Mouse (Mus musculus): ENCODE results near the gene Cngb1. TPM values are rescaled to one million over a fixed set of nuclear protein-coding genes. Genes with fewer than 3 reads are reported as not detected.

Cngb1 gene
- polyA plus RNA-seq (2012; rRNA removed) = 1.9 and 2.4 TPM in 2 replicates

DNA sequence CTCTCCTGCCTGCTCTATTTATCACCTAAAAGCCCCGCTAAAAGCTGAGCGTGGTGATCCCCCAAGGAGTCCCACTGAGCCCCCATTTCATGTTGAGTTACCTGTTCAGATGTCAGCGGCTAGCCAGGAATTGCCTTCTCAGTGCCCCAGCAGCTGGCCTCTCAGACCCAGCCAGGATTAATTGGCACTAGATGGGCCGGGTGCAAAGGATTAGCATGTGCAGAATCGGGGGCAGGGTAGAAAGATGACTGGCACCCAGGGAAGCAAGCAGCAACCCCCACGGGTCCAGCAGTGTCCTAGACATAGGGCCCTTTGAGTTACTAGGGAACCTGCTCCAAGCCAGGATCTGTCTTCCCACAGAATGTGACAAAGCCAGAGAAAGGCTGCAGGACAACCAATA is at the start of gene Cngb1:
Gene Cngb1 (minus strand): TSS at position 155 of the 400 bp plus-strand sequence.
- TF ChIP-seq CTCF (IDR thresholded peaks at IDR 0.05; ENCODE audit: insufficient read depth, low read length) (no peak), POLR2A (IDR thresholded peaks at IDR 0.05; ENCODE audit: borderline replicate concordance, extremely low read depth, low read depth, low read length) (no peak)
- Histone ChIP-seq H3K4me1 (ENCODE audit: control insufficient read depth, insufficient read depth, low read length) (no peaks in the 10 kb centered on the region), H3K4me3 (replicated peaks; ENCODE audit: extremely low read depth, low read depth, low read length) (no peak within 1 kb of the TSS)
- WGBS = 63% methylated on average over 6 of the region's 6 CpGs
- DNase-seq = no peak

DNA sequence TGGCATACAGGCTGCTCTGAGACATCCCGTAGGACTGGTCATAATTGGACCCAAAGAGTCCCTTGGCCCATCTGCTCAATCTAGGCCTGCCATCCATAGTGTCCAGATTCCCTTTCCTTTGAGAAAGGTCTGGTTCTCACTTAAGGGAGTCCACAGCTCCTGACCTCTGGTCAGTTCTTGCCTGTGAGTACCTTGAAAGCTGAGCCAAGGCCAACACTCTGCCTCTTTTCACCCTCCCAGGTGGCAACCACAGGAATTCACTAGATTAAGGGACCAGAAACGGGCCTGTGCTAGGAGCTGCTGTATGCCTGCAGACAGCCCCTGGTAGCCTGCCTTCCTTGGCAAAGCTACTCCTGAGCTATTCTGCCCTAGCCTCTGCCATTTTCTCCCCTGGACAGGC is 48.2 kb upstream of the Cngb1 start:
- TF ChIP-seq CTCF (IDR thresholded peaks at IDR 0.05; ENCODE audit: insufficient read depth, low read length) (no peak), POLR2A (IDR thresholded peaks at IDR 0.05; ENCODE audit: borderline replicate concordance, extremely low read depth, low read depth, low read length) (no peak)
- H3K4me1 ChIP-seq (ENCODE audit: control insufficient read depth, insufficient read depth, low read length) = peaks cover 18% of the 10 kb centered on the region
- peak; percentile 46 for DNase-seq
- 72% methylated on average over 2 of the region's 2 CpGs for WGBS
- H3K4me3 ChIP-seq (replicated peaks; ENCODE audit: extremely low read depth, low read depth, low read length) = no peak overlapping the region

DNA sequence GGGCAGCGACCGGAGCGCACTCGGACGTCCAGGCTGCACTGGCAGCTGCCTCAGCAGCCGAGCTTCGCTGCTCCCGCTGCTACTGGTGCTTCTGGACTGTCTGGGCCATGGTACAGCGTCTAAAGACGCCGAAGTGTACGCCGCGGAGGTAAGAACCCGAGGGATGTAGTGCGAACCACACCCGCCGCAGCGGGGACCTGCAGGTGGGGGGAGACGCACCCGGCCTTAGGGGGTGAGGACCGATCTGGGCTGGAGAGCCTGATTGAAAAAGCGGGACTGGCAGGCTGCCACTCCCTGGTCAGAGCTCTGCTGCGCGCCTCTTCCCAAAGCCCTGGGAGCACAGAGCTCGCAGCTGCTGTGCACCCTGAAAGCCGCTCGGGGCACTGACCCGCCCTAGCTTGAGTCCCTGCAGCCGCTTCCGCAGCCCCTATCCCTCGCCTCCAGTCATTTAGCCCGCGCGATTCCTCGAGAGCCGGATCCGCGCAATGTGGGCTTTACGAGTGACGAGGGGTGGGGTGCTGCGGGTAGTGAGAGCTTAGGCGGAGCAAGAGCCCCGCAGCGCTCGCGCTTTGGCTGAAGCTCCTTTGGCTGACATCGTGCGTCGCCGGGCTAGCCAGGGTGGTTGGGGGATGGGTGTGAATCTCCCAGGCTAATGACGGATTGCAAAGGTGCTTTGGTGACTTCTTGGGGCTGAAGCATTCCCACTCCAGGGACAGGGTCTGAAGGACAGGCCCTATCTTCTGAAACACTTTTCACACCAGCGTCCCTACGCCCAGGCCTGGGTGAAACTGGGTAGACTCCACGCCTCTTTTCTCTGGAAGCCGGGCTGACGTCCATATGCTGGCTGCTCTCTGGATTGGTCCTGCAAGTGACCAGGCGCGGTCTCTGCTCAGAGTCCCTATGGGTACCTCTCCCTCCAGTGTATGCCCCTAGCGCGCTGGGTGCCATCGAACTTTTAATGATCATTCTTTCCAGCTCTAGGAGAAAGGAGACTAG is 46.8 kb upstream of the Cngb1 start:
- peak; percentile 63 for DNase-seq
- H3K4me3 ChIP-seq (replicated peaks; ENCODE audit: extremely low read depth, low read depth, low read length) = peak overlapping the region; percentile 60
- 5% methylated on average over 62 of the region's 62 CpGs for WGBS
- TF ChIP-seq CTCF (IDR thresholded peaks at IDR 0.05; ENCODE audit: insufficient read depth, low read length) = no peak
- TF ChIP-seq POLR2A (IDR thresholded peaks at IDR 0.05; ENCODE audit: borderline replicate concordance, extremely low read depth, low read depth, low read length) = 0 out of 2 replicates have a peak, but pooled peaks have one; percentile 29
- peaks cover 21% of the 10 kb centered on the region for H3K4me1 ChIP-seq (ENCODE audit: control insufficient read depth, insufficient read depth, low read length)

DNA sequence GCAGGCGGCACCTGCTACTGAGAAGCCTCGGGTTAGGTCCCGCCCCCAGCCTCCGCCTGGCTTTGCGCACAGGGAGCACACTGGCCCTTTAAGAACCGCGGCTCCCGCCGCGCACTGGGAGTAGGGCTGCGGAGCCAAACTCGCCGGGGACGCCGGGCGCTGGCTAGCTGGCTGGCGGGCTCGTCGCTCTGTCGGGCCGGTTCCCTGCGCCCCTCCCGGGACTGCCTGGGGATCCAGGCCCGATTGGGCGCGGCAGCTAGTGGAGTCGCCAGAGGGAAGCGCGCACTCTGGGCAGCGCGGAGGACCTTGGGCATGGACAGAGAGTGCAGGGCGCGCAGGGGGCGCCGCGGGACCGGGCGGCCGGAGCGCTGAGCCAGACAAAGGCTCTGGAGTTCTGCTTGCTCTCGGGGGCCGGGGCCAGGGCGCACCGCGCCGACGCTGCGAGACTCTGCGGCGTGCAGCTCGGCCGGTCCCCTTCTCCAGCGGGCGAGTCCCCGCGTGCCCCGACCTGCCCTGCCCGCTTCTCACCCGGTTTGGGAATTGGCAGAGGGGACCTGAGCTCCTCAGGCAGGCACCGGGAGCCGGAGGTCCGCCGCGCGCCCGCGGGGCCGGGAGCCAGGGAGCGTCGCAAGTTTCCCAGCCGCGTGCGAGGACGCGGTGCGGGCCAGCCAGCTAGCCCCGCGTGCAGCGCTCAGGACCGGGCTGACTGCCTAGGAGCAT is 45.9 kb upstream of the Cngb1 start, which contains the start of gene Mmp15:
Gene Mmp15 (plus strand): TSS at position 118 of the 720 bp plus-strand sequence.
- under 1% methylated on average over 80 of the region's 80 CpGs for WGBS
- TF ChIP-seq CTCF (IDR thresholded peaks at IDR 0.05; ENCODE audit: insufficient read depth, low read length) (no peak), POLR2A (IDR thresholded peaks at IDR 0.05; ENCODE audit: borderline replicate concordance, extremely low read depth, low read depth, low read length) (peak; percentile 64; the same call in 1 of the 2 replicates)
- peak within 1 kb of the TSS; percentile 60 for H3K4me3 ChIP-seq (replicated peaks; ENCODE audit: extremely low read depth, low read depth, low read length)
- peak; percentile 84 for DNase-seq
- peaks cover 18% of the 10 kb centered on the region for H3K4me1 ChIP-seq (ENCODE audit: control insufficient read depth, insufficient read depth, low read length)

DNA sequence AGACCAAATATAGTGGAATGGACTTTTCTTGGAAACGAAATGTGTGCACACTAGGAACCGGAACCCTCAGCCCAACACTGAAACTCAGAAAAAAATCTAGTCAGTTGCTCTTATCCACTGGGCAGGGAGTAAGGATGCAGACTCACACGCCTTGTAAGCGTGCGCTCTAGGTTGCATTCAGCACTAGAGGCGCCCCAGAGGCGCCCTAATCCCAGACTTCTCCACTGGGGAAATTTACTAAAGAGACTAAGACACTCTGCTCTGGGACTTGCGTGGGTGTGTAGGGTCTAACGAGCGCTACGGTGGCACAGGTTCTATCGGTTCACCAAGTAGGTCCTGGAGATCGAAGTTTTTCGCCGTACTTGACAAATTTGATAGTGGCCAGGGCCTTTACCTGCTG is 45.1 kb upstream of the Cngb1 start:
- 7% methylated on average over 15 of the region's 15 CpGs for WGBS
- H3K4me3 ChIP-seq (replicated peaks; ENCODE audit: extremely low read depth, low read depth, low read length) = peak overlapping the region; percentile 46
- H3K4me1 ChIP-seq (ENCODE audit: control insufficient read depth, insufficient read depth, low read length) = peaks cover 15% of the 10 kb centered on the region
- TF ChIP-seq CTCF (IDR thresholded peaks at IDR 0.05; ENCODE audit: insufficient read depth, low read length) (peak; percentile 31; the same call in 1 of the 2 replicates), POLR2A (IDR thresholded peaks at IDR 0.05; ENCODE audit: borderline replicate concordance, extremely low read depth, low read depth, low read length) (no peak)
- no peak for DNase-seq

DNA sequence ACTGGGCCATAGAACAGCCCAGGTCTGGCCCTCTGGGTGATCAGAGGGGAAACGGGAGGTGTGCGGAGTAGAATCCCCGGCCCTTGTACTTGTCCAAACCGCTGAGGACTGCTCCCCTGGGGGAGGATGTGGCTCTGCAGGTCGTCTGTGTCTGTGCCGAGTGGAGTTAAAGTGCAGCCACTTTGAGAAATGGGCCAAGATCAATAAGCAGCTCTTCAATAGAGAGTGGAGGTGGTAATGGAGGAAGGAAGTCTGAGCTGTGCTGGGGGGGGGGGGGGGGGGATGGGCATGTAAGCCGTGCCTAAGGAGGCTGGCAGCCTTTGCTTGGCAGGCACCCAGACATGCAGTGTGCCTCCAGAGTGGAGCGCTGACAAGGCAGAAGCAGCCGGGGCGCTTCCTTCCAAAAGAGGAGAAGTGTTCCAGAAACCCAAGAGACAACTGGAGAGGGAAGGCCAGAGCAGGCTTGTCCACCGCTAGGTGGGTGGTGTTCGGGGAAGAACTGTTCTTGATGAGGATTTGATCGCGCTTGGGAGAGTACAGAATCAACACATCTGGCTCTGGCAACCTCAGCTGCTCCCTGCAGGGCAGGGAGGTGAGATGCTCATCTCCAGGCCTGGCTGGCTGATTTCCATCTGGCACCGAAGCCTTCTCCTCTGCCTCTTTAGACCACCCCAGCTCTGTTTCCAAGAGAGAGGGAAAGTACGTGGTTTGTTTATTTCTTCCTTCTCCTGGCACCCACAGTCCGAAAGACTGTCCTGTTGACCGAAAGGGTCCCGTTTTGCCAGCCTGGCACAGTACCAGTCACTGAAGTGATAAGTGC is 42.6 kb upstream of the Cngb1 start:
- peak; percentile 26; the same call in 1 of the 2 replicates for TF ChIP-seq POLR2A (IDR thresholded peaks at IDR 0.05; ENCODE audit: borderline replicate concordance, extremely low read depth, low read depth, low read length)
- TF ChIP-seq CTCF (IDR thresholded peaks at IDR 0.05; ENCODE audit: insufficient read depth, low read length) = no peak
- Histone ChIP-seq H3K4me3 (replicated peaks; ENCODE audit: extremely low read depth, low read depth, low read length) (peak overlapping the region; percentile 26), H3K4me1 (ENCODE audit: control insufficient read depth, insufficient read depth, low read length) (0 out of 2 replicates have a peak, but pooled peaks cover 8% of the 10 kb centered on the region)
- 9% methylated on average over 19 of the region's 19 CpGs for WGBS
- peak; percentile 61 for DNase-seq

DNA sequence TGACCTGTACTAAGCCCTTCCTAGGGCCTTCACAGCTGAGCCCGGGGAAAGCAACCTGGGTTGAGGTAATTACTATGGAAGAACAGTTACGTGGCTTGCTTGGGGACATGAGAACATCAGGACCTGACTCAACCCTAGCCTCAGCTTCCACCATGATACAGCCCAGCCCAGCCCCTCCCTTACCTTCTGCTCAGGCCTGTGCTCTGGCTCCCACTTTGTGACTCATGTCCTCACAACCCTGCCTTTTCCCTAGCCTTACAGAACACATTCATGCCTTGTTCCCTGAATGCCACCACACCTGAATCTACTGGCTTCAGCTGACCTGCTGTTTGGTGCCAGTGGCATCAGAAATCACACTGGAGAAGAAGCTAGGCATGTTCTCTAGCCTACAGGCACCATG is 42.0 kb upstream of the Cngb1 start:
- 0 out of 2 replicates have a peak, but pooled peaks cover 8% of the 10 kb centered on the region for H3K4me1 ChIP-seq (ENCODE audit: control insufficient read depth, insufficient read depth, low read length)
- H3K4me3 ChIP-seq (replicated peaks; ENCODE audit: extremely low read depth, low read depth, low read length) = no peak overlapping the region
- TF ChIP-seq POLR2A (IDR thresholded peaks at IDR 0.05; ENCODE audit: borderline replicate concordance, extremely low read depth, low read depth, low read length) (no peak), CTCF (IDR thresholded peaks at IDR 0.05; ENCODE audit: insufficient read depth, low read length) (no peak)
- 92% methylated on average over 2 of the region's 2 CpGs for WGBS
- no peak for DNase-seq

DNA sequence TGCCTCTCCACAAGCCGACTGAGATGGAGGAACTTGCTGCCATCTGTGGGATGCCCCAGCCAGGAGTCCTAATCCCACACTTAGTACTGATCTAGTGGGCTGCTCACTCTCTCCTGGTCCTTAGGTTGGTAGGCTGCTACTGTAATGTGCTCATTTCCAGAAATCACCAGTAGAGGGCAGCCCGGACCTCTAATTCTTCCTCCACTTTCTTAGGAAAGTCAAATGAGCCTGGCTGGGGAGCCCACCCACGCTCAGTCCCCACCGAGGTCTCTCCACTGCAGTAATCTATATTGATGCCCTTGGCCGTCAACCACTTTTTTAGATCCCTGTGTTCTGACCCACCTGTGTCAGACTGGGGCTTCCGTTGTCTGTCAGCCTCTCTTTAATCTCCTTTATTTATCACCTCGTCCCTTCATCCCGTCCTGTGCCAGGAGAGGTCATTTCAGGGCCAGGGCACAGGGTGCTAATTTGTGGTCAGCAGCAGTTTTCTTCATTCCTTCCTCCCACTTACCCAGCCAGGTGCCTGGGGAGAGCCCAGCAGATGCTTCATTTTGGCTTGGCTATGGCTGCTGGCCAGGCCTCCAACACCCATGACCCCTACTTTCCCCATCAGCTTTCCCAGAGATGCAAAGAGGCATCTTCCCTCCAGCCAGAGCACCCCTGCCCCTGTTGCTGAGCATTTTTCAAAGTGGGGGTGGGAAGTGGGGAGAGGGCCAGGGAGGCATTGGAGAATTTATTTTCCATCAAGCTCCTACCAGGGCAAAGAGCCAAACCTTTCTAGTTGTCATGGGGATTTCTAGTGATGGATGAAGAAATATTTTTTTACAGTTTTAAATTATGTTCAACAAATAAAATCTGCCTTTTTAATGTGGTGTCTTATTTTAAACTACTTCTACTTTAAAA is 40.5 kb upstream of the Cngb1 start:
- peak; percentile 72 for DNase-seq
- H3K4me3 ChIP-seq (replicated peaks; ENCODE audit: extremely low read depth, low read depth, low read length) = no peak overlapping the region
- TF ChIP-seq POLR2A (IDR thresholded peaks at IDR 0.05; ENCODE audit: borderline replicate concordance, extremely low read depth, low read depth, low read length) (no peak), CTCF (IDR thresholded peaks at IDR 0.05; ENCODE audit: insufficient read depth, low read length) (peak; percentile 36; the same call in 1 of the 2 replicates)
- 39% methylated on average over 8 of the region's 8 CpGs for WGBS
- H3K4me1 ChIP-seq (ENCODE audit: control insufficient read depth, insufficient read depth, low read length) = 0 out of 2 replicates have a peak, but pooled peaks cover 8% of the 10 kb centered on the region

Measured in lung, adult 2 months (tissue).